Mouse (Mus musculus): ENCODE results near the gene Zbtb49. TPM values are rescaled to one million over a fixed set of nuclear protein-coding genes. Genes with fewer than 3 reads are reported as not detected.

Gene Zbtb49
- polyA plus RNA-seq, 1 experiment, result 4.1 TPM

GRCm38 (mm10) chr5:38159634-38160413 lies 60.4 kb downstream of the Zbtb49 start, which contains the start of gene Nsg1:
Nsg1 (minus strand) TSS chr5:38159907.
- TF ChIP-seq FLI1 (IDR thresholded peaks at IDR 0.05; ENCODE audit: low read length) (no peak), GATA1 (IDR thresholded peaks at IDR 0.05; ENCODE audit: borderline replicate concordance, low read length) (no peak)
- Histone ChIP-seq H3K4me1 (peaks cover 17% of the 10 kb centered on the region), H3K27me3 (replicated peaks) (peaks cover 88% of the 10 kb centered on the region), H3K4me3 (replicated peaks) (peak within 1 kb of the TSS; percentile 86), H3K9me3 (peaks cover under 1% of the 10 kb centered on the region; the same call in 1 of the 2 replicates), H3K36me3 (replicated peaks; ENCODE audit: low read length) (no peaks in the 10 kb centered on the region)

- peaks cover 17% of the 10 kb centered on the region for H3K4me1 ChIP-seq
- H3K27me3 ChIP-seq (replicated peaks), result peaks cover 82% of the 10 kb centered on the region
- peak overlapping the region; percentile 86 for H3K4me3 ChIP-seq (replicated peaks)
- H3K36me3 ChIP-seq (replicated peaks; ENCODE audit: low read length), result no peaks in the 10 kb centered on the region
- H3K9me3 ChIP-seq, result peaks cover 8% of the 10 kb centered on the region
- no peak for TF ChIP-seq FLI1 (IDR thresholded peaks at IDR 0.05; ENCODE audit: low read length)
- no peak for TF ChIP-seq GATA1 (IDR thresholded peaks at IDR 0.05; ENCODE audit: borderline replicate concordance, low read length)
Measured at GRCm38 (mm10) chr5:38158947-38159633, 61.2 kb downstream of the Zbtb49 start.

- peaks cover 81% of the 10 kb centered on the region for H3K27me3 ChIP-seq (replicated peaks)
- H3K9me3 ChIP-seq, result peaks cover 13% of the 10 kb centered on the region
- peak overlapping the region; percentile 86 for H3K4me3 ChIP-seq (replicated peaks)
- H3K4me1 ChIP-seq, result peaks cover 17% of the 10 kb centered on the region
- H3K36me3 ChIP-seq (replicated peaks; ENCODE audit: low read length), result no peaks in the 10 kb centered on the region
- TF ChIP-seq FLI1 (IDR thresholded peaks at IDR 0.05; ENCODE audit: low read length), result no peak
- TF ChIP-seq GATA1 (IDR thresholded peaks at IDR 0.05; ENCODE audit: borderline replicate concordance, low read length), result no peak
Measured at GRCm38 (mm10) chr5:38158501-38158946, 61.7 kb downstream of the Zbtb49 start.

GRCm38 (mm10) chr5:38157481-38158020 lies 62.7 kb downstream of the Zbtb49 start:
- Histone ChIP-seq H3K27me3 (replicated peaks) (peaks cover 72% of the 10 kb centered on the region), H3K9me3 (peaks cover 15% of the 10 kb centered on the region), H3K4me1 (peaks cover 17% of the 10 kb centered on the region), H3K36me3 (replicated peaks; ENCODE audit: low read length) (no peaks in the 10 kb centered on the region), H3K4me3 (replicated peaks) (no peak overlapping the region)
- TF ChIP-seq GATA1 (IDR thresholded peaks at IDR 0.05; ENCODE audit: borderline replicate concordance, low read length) (no peak), FLI1 (IDR thresholded peaks at IDR 0.05; ENCODE audit: low read length) (no peak)

GRCm38 (mm10) chr5:38153636-38154035 lies 66.6 kb downstream of the Zbtb49 start:
- Histone ChIP-seq H3K36me3 (replicated peaks; ENCODE audit: low read length) (no peaks in the 10 kb centered on the region), H3K4me1 (peaks cover 8% of the 10 kb centered on the region; the same call in 1 of the 2 replicates), H3K4me3 (replicated peaks) (no peak overlapping the region), H3K27me3 (replicated peaks) (peaks cover 47% of the 10 kb centered on the region), H3K9me3 (peaks cover 23% of the 10 kb centered on the region)
- TF ChIP-seq FLI1 (IDR thresholded peaks at IDR 0.05; ENCODE audit: low read length) (no peak), GATA1 (IDR thresholded peaks at IDR 0.05; ENCODE audit: borderline replicate concordance, low read length) (no peak)

- H3K4me1 ChIP-seq, result peaks cover 6% of the 10 kb centered on the region; the same call in 1 of the 2 replicates
- H3K27me3 ChIP-seq (replicated peaks), result peaks cover 37% of the 10 kb centered on the region
- H3K4me3 ChIP-seq (replicated peaks), result no peak overlapping the region
- TF ChIP-seq GATA1 (IDR thresholded peaks at IDR 0.05; ENCODE audit: borderline replicate concordance, low read length), result no peak
- no peak for TF ChIP-seq FLI1 (IDR thresholded peaks at IDR 0.05; ENCODE audit: low read length)
- no peaks in the 10 kb centered on the region for H3K36me3 ChIP-seq (replicated peaks; ENCODE audit: low read length)
- peaks cover 23% of the 10 kb centered on the region for H3K9me3 ChIP-seq
Measured at GRCm38 (mm10) chr5:38152201-38153108, 67.8 kb downstream of the Zbtb49 start.

- Histone ChIP-seq H3K36me3 (replicated peaks; ENCODE audit: low read length) (no peaks in the 10 kb centered on the region), H3K27me3 (replicated peaks) (peaks cover 25% of the 10 kb centered on the region), H3K4me3 (replicated peaks) (no peak overlapping the region), H3K4me1 (peaks cover 6% of the 10 kb centered on the region; the same call in 1 of the 2 replicates), H3K9me3 (peaks cover 23% of the 10 kb centered on the region)
- TF ChIP-seq GATA1 (IDR thresholded peaks at IDR 0.05; ENCODE audit: borderline replicate concordance, low read length), result no peak
- no peak for TF ChIP-seq FLI1 (IDR thresholded peaks at IDR 0.05; ENCODE audit: low read length)
Measured at GRCm38 (mm10) chr5:38151264-38151663, 69.0 kb downstream of the Zbtb49 start.

- TF ChIP-seq FLI1 (IDR thresholded peaks at IDR 0.05; ENCODE audit: low read length) (no peak), GATA1 (IDR thresholded peaks at IDR 0.05; ENCODE audit: borderline replicate concordance, low read length) (no peak)
- H3K27me3 ChIP-seq (replicated peaks), result peaks cover 11% of the 10 kb centered on the region
- no peak overlapping the region for H3K4me3 ChIP-seq (replicated peaks)
- peaks cover 6% of the 10 kb centered on the region; the same call in 1 of the 2 replicates for H3K4me1 ChIP-seq
- no peaks in the 10 kb centered on the region for H3K36me3 ChIP-seq (replicated peaks; ENCODE audit: low read length)
- peaks cover 8% of the 10 kb centered on the region for H3K9me3 ChIP-seq
Measured at GRCm38 (mm10) chr5:38146524-38146923, 73.7 kb downstream of the Zbtb49 start.

GRCm38 (mm10) chr5:38140893-38141292 lies 79.4 kb downstream of the Zbtb49 start:
- H3K4me1 ChIP-seq, result peaks cover 11% of the 10 kb centered on the region
- H3K4me3 ChIP-seq (replicated peaks), result no peak overlapping the region
- peaks cover 19% of the 10 kb centered on the region for H3K36me3 ChIP-seq (replicated peaks; ENCODE audit: low read length)
- no peak for TF ChIP-seq GATA1 (IDR thresholded peaks at IDR 0.05; ENCODE audit: borderline replicate concordance, low read length)
- no peak for TF ChIP-seq FLI1 (IDR thresholded peaks at IDR 0.05; ENCODE audit: low read length)
- H3K27me3 ChIP-seq (replicated peaks), result peaks cover 2% of the 10 kb centered on the region
- no peaks in the 10 kb centered on the region for H3K9me3 ChIP-seq

Other genes with a start within 250 kb of the Zbtb49 start
- 10.2 and 30.9 TPM in 2 replicates for gene Stx18, start 181.7 kb downstream of the Zbtb49 start, polyA plus RNA-seq (2012; ENCODE audit: insufficient read depth, low replicate concordance)
- gene Nsg1, start 60.5 kb downstream of the Zbtb49 start, polyA plus RNA-seq (2012; ENCODE audit: insufficient read depth, low replicate concordance), result not detected in 2 replicates
- 5.5 and 113 TPM in 2 replicates for gene Lyar, start within 50 bp of the Zbtb49 start, polyA plus RNA-seq (2012; ENCODE audit: insufficient read depth, low replicate concordance)
- gene Tmem128, start 39.7 kb upstream of the Zbtb49 start, polyA plus RNA-seq (2012; ENCODE audit: insufficient read depth, low replicate concordance), result 11.3 and 61.4 TPM in 2 replicates
- 0.21 TPM in 1 of 2 replicates, not detected in the other for gene Otop1, start 55.5 kb upstream of the Zbtb49 start, polyA plus RNA-seq (2012; ENCODE audit: insufficient read depth, low replicate concordance)
- gene Drd5, start 98.9 kb upstream of the Zbtb49 start, polyA plus RNA-seq (2012; ENCODE audit: insufficient read depth, low replicate concordance), result not detected in 2 replicates